15 mouse cellular contexts compared by ENCODE assay signal in the genomic region with DNA sequence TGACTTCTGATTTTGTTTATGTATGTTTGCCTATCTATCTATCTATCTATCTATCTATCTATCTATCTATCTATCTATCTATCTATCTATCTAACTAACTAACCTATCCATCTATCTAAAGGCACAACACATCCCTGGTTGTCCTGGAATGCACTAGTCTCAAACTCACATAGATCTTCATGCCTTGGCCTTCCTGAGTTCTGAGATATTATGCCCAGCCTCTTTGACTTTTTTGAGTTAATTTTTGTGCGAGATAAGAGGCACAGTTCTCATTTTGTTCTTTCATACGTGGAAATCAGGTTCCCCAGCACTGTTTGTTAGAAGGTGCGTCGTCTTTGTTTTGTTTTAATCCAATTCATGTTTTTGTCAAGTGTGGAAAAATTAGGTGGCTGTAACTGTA.
"Had no signal": no experiment of that assay in that cellular context is flagged by ENCODE, and none has a peak within 500 bp of the region (broad histone marks: within the 10 kb centered on the region; RNA-seq: fewer than 3 reads in every experiment).

No protein-coding gene starts in this region.

- H3K4me3 ChIP-seq: lung, embryonic 15.5 days; midbrain, embryonic 13.5 days; midbrain, embryonic 15.5 days; neural tube, embryonic 12.5 days; stomach, embryonic 15.5 days had no signal

- DNase-seq: lung, adult 2 months; lung, postnatal 14 days; lung, postnatal 36 days; right cerebral cortex, postnatal 14 days; thymus, postnatal 14 days; thymus, postnatal 36 days had no signal

- H3K9me3 ChIP-seq: lung, embryonic 15.5 days; midbrain, embryonic 13.5 days; midbrain, embryonic 15.5 days; neural tube, embryonic 12.5 days; stomach, embryonic 15.5 days had no signal

- H3K4me1 ChIP-seq: midbrain, embryonic 13.5 days; midbrain, embryonic 15.5 days; neural tube, embryonic 12.5 days; stomach, embryonic 15.5 days had no signal

- H3K4me2 ChIP-seq: lung, embryonic 15.5 days; midbrain, embryonic 11.5 days; midbrain, embryonic 13.5 days; midbrain, embryonic 15.5 days; neural tube, embryonic 12.5 days; stomach, embryonic 15.5 days had no signal

- ATAC-seq: lung, postnatal 0 days; midbrain, embryonic 13.5 days; midbrain, embryonic 15.5 days had no signal

- H3K9ac ChIP-seq: lung, embryonic 15.5 days; midbrain, embryonic 13.5 days; midbrain, embryonic 15.5 days; neural tube, embryonic 12.5 days; stomach, embryonic 15.5 days had no signal

- H3K36me3 ChIP-seq: lung, embryonic 15.5 days; midbrain, embryonic 13.5 days; midbrain, embryonic 15.5 days; neural tube, embryonic 12.5 days; stomach, embryonic 15.5 days had no signal

- H3K27ac ChIP-seq: lung, embryonic 15.5 days; macrophage; midbrain, embryonic 13.5 days; midbrain, embryonic 15.5 days; neural tube, embryonic 12.5 days; stomach, embryonic 15.5 days; stomach, postnatal 0 days had no signal

- H3K27me3 ChIP-seq: lung, embryonic 15.5 days; midbrain, embryonic 13.5 days; midbrain, embryonic 15.5 days; neural tube, embryonic 12.5 days; stomach, embryonic 15.5 days had no signal
